Mouse (Mus musculus) thymus, adult 2 months (tissue): ENCODE measurements at regions not wholly inside any gene's neighbourhood (a gene's known extent, or its start where the extent isn't known, plus 50 kb on each side); places are given as distances from the start of the nearest gene placed in this dataset.
"Not testable (repeated sequence)": the region's sequence is repeated elsewhere in the genome, so short reads cannot be mapped to it uniquely, and the experiment has no call there.

Source experiments
- CTCF ChIP-seq: fragments of 200-500 bp; IDR thresholded peaks from 2 replicates; pipeline ENCODE4 v1.5.1; 2012; ENCODE audit warnings: mild to moderate bottlenecking, control low read depth, low read length, moderate library complexity, borderline replicate concordance; ENCODE audit not compliant: control insufficient read depth, poor library complexity, insufficient read depth; ENCODE audit errors: extremely low read depth
- POLR2A ChIP-seq: fragments of 200-500 bp; IDR thresholded peaks from 2 replicates; pipeline ENCODE4 v1.6.1; 2012; ENCODE audit warnings: mild to moderate bottlenecking, low read length, control low read depth, moderate library complexity; ENCODE audit not compliant: control insufficient read depth, poor library complexity, insufficient read depth; ENCODE audit errors: extremely low read depth

DNA sequence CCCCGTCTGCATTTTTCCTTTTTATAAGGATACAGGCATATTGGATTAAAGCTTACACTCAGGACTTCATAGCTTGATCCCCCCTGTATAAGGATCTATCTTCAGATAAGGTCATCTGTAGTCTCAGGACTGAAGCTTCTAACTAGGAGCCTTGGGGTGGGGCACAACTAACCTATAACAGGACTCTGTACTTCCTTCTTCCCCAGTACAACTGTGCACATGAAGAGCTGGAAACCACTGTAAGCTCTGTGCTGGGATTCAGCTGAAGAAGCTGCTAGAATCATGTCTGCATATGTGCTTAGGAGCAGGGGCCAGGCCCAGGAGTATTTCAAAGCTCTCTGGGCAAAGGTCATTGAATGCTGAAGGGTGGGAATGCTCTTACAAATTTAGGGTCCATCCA lies 137.9 kb downstream of the Tcp10c start:
- not testable (repeated sequence) for TF ChIP-seq CTCF, POLR2A
